ENCODE assay signal across 10 mouse cellular contexts in the genomic region with DNA sequence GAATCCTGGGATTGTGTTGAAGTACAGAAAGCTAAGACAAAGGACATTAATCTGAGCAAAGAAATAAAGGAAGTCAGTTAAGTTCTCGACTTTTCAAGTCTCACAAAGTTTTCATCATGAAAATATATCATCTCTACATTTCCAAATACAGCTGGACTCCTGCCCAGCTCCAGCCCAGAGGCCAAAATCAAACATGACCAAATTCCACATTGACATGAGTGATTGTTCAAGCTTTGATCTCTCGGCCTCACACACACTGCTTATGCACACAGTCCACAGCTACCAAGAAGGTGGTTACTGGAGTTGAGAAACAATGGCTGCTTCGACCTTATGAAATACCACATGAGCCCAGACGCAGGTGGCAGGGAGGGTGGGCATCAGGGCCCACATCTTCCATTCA. TPM values are rescaled to one million over a fixed set of nuclear protein-coding genes. Genes with fewer than 3 reads are reported as not detected.
DNase-seq lines count a peak whose midpoint lies in the region; ATAC-seq and TF ChIP-seq lines count a peak whose summit lies in the region.
"Had no signal": no experiment of that assay in that cellular context is flagged by ENCODE, and none has a peak within 500 bp of the region (broad histone marks: within the 10 kb centered on the region; RNA-seq: fewer than 3 reads in every experiment).

No protein-coding gene starts in this region.

- no peaks in the 10 kb centered on the region for H3K36me3 ChIP-seq in heart, embryonic 12.5 days
- H3K36me3 ChIP-seq in liver, postnatal 0 days (replicated peaks; ENCODE audit: insufficient read depth, low read length), result no peaks in the 10 kb centered on the region

- H3K27me3 ChIP-seq in heart, embryonic 12.5 days (replicated peaks), result no peaks in the 10 kb centered on the region
- H3K27me3 ChIP-seq in liver, postnatal 0 days (ENCODE audit: insufficient read depth, low read length), result no peaks in the 10 kb centered on the region

- H3K27ac ChIP-seq in heart, embryonic 12.5 days (ENCODE audit: poor library complexity, severe bottlenecking), result peak overlapping the region; percentile 77
- peak overlapping the region; percentile 97 for H3K27ac ChIP-seq in liver, postnatal 0 days (ENCODE audit: low read depth)

- H3K9ac ChIP-seq in heart, embryonic 12.5 days, result no peak overlapping the region
- H3K9ac ChIP-seq in liver, postnatal 0 days (replicated peaks), result peak overlapping the region; percentile 39; the same call in 1 of the 2 replicates

- no peaks in the 10 kb centered on the region for H3K9me3 ChIP-seq in heart, embryonic 12.5 days (replicated peaks)
- no peaks in the 10 kb centered on the region for H3K9me3 ChIP-seq in liver, postnatal 0 days (ENCODE audit: low read length)

- DNase-seq in heart, postnatal 10 days, result no peak
- peak; percentile 82 for DNase-seq in adrenal gland, adult 8-10 months
- peak; percentile 69 for DNase-seq in fibroblast of lung, adult 2 months (ENCODE audit: low read depth)
- DNase-seq in liver, postnatal 0 days, result peak; percentile 59
- no peak for DNase-seq in cerebellum, postnatal 4 days (ENCODE audit: low spot score in 2 of 2)
- no peak for DNase-seq in layer of hippocampus, postnatal 10 days (ENCODE audit: low spot score in 2 of 2)
- DNase-seq in right cerebral cortex, postnatal 25 days, result no peak
- DNase-seq: cerebellum, adult 2 months had no signal

- H3K4me2 ChIP-seq in heart, embryonic 12.5 days, result peak overlapping the region; percentile 33
- peak overlapping the region; percentile 55 for H3K4me2 ChIP-seq in liver, postnatal 0 days (ENCODE audit: low read depth, low read length)

- no peak for TF ChIP-seq CTCF in liver, postnatal 0 days (IDR thresholded peaks at IDR 0.05; ENCODE audit: low read depth)

- no peak for ATAC-seq in heart, embryonic 12.5 days (ENCODE audit: insufficient number of reproducible peaks, low FRiP score)
- peak; percentile 83 for ATAC-seq in liver, postnatal 0 days
- ATAC-seq: midbrain, embryonic 16.5 days had no signal

- H3K4me3 ChIP-seq in heart, embryonic 12.5 days, result no peak overlapping the region
- H3K4me3 ChIP-seq in liver, postnatal 0 days (ENCODE audit: low read depth, low read length), result 0 out of 2 replicates have a peak overlapping the region, but pooled peaks have one; percentile 4

- peak; percentile 56 for TF ChIP-seq EP300 in liver, postnatal 0 days (IDR thresholded peaks at IDR 0.05; ENCODE audit: low read depth)

- WGBS in heart, embryonic 12.5 days, result 46% methylated on average over 4 of the region's 4 CpGs
- 35% methylated on average over 4 of the region's 4 CpGs for WGBS in liver, postnatal 0 days (ENCODE audit: insufficient replicate concordance)

- intact Hi-C loops in heart, postnatal 10 days (cut with DNase I), result no loop called here

- H3K4me1 ChIP-seq in heart, embryonic 12.5 days (replicated peaks), result peaks cover 95% of the 10 kb centered on the region
- peaks cover 87% of the 10 kb centered on the region for H3K4me1 ChIP-seq in liver, postnatal 0 days (ENCODE audit: insufficient read depth)

RNA-seq across cellular contexts. Expression of gene Mapkapk2, which starts 14.0 kb away (rescaled TPM):
- polyA plus RNA-seq in heart, embryonic 12.5 days (2016; fragmentation: Nextera tagmentation; extraction: Ambion mirVana), result 89.1 and 93.0 TPM in 2 replicates
- total RNA-seq in heart, postnatal 10 days (2021), result 100 to 1,000 TPM; 204 to 224 TPM
- total RNA-seq in adrenal gland, adult 8-10 months (2022), result 100 to 1,000 TPM; 155 to 174 (median 159) TPM
- 18.3 and 19.6 TPM in 2 replicates for polyA plus RNA-seq in liver, postnatal 0 days (2015; fragmentation: Nextera tagmentation; extraction: Ambion mirVana)
- 10 to 100 TPM; 31.2 to 34.0 TPM for total RNA-seq in layer of hippocampus, postnatal 10 days (2021)

RNA-seq across cellular contexts. Expression of gene Dyrk3, which starts 54.5 kb away (rescaled TPM):
- 6.5 and 8.8 TPM in 2 replicates for polyA plus RNA-seq in heart, embryonic 12.5 days (2016; fragmentation: Nextera tagmentation; extraction: Ambion mirVana)
- total RNA-seq in heart, postnatal 10 days (2021), result under 1 TPM; 0.32 to 0.91 TPM
- total RNA-seq in adrenal gland, adult 8-10 months (2022), result 1 to 10 TPM; 4.9 to 9.5 (median 6.3) TPM
- polyA plus RNA-seq in liver, postnatal 0 days (2015; fragmentation: Nextera tagmentation; extraction: Ambion mirVana), result 9.5 and 10.3 TPM in 2 replicates
- 10 to 100 TPM; 14.0 to 15.3 TPM for total RNA-seq in layer of hippocampus, postnatal 10 days (2021)

Comparison
In these comparisons a context has a peak if more than half of its experiments do, and no peak if none do; other contexts are left out.
1. DNase-seq: peak in adrenal gland, adult 8-10 months (single experiment), fibroblast of lung, adult 2 months (single experiment) and liver, postnatal 0 days (single experiment); none in heart, postnatal 10 days (0 of 2), cerebellum, postnatal 4 days (0 of 2), layer of hippocampus, postnatal 10 days (0 of 2) and right cerebral cortex, postnatal 25 days (single experiment).
2. RNA of gene Mapkapk2, which starts 14.0 kb away (total RNA-seq): 204 to 224 TPM in heart, postnatal 10 days and 155 to 174 TPM in adrenal gland, adult 8-10 months; 31.2 to 34.0 TPM in layer of hippocampus, postnatal 10 days; every median in the first group is over 4 times any median in the second.